Mouse (Mus musculus) liver, adult 2 months (tissue): ENCODE data around the gene Nts. TPM values are rescaled to one million over a fixed set of nuclear protein-coding genes. Genes with fewer than 3 reads are reported as not detected.
"Not testable (repeated sequence)": the region's sequence is repeated elsewhere in the genome, so short reads cannot be mapped to it uniquely, and the experiment has no call there.

ENCODE experiments used
- DNase-seq: peaks from one replicate; pipeline ENCODE4 v3.0.0-alpha.2; 2011; ENCODE audit warnings: low read depth, low spot score; ENCODE audit errors: extremely low read depth
- H3K27ac ChIP-seq: fragments of 200-500 bp; replicated peaks from 2 replicates; pipeline ENCODE4 v1.5.1; 2012; ENCODE audit warnings: low read depth, mild to moderate bottlenecking, control low read depth, inconsistent platforms, low read length; ENCODE audit not compliant: insufficient read depth
- H3K27me3 ChIP-seq: fragments of 200-500 bp; 2 replicates; pipeline ENCODE4 v1.6.1; 2012; ENCODE audit warnings: mild to moderate bottlenecking, moderate library complexity, low read length, inconsistent platforms; ENCODE audit not compliant: control insufficient read depth, insufficient read depth
- H3K36me3 ChIP-seq: fragments of 200-500 bp; 2 replicates; pipeline ENCODE4 v1.6.1; 2012; ENCODE audit warnings: low read length, inconsistent platforms; ENCODE audit not compliant: control insufficient read depth, insufficient read depth
- H3K4me1 ChIP-seq: fragments of 200-500 bp; 2 replicates; pipeline ENCODE4 v1.6.1; 2011; ENCODE audit warnings: low read length; ENCODE audit not compliant: control insufficient read depth, insufficient read depth
- H3K4me3 ChIP-seq: fragments of 200-500 bp; 2 replicates; pipeline ENCODE4 v1.5.1; 2011; ENCODE audit warnings: low read depth, mild to moderate bottlenecking, control low read depth, low read length, moderate library complexity; ENCODE audit not compliant: insufficient read depth
- H3K79me2 ChIP-seq: fragments of 200-500 bp; 2 replicates; pipeline ENCODE4 v1.6.1; 2012; ENCODE audit warnings: inconsistent platforms, mild to moderate bottlenecking, low read length, moderate library complexity; ENCODE audit not compliant: control insufficient read depth, insufficient read depth
- H3K9ac ChIP-seq: fragments of 200-500 bp; 2 replicates; pipeline ENCODE4 v1.6.1; 2012; ENCODE audit warnings: low read depth, mild to moderate bottlenecking, control low read depth, inconsistent platforms, low read length
- CTCF ChIP-seq: fragments of 200-500 bp; IDR thresholded peaks from 2 replicates; pipeline ENCODE4 v1.5.1; 2011; ENCODE audit warnings: low read depth, low read length, control low read depth
- POLR2A ChIP-seq: fragments of 200-500 bp; IDR thresholded peaks from 2 replicates; pipeline ENCODE4 v1.6.1; 2011; ENCODE audit warnings: low read length, control low read depth; ENCODE audit not compliant: insufficient read depth; ENCODE audit errors: extremely low read depth
- WGBS: fragments of 180-500 bp; shearing (Covaris S2); methylation state at CpG from one replicate; pipeline ENCODE4 v1.1.7; 2018; 5-methylcytosine and 5-hydroxymethylcytosine counted together
- polyA plus RNA-seq: library from polyadenylated mRNA; depleted of rRNA; stranded (reverse); fragments of >200 nt; gene quantifications from 2 replicates; pipeline ENCODE4 v1.2.3, GENCODE M21; 2012
- total RNA-seq: library from RNA; depleted of rRNA; stranded (reverse); fragments of >200 nt; gene quantifications from 2 replicates; pipeline ENCODE4 v1.2.3, GENCODE M21; 2014

Nts gene
- total and polyA plus RNA-seq, 2 experiments: 0.09 TPM; not detected in 1

- no peak overlapping the region for H3K27ac ChIP-seq
- DNase-seq: no peak
These were observed 8.5 kb upstream of the Nts start for GRCm38 (mm10) chr10:102498754-102499153.

GRCm38 (mm10) chr10:102491792-102492191, 1.5 kb upstream of the Nts start:
- Histone ChIP-seq H3K9ac (no peak overlapping the region), H3K36me3 (no peaks in the 10 kb centered on the region), H3K79me2 (no peaks in the 10 kb centered on the region), H3K27ac (no peak overlapping the region), H3K4me3 (no peak overlapping the region), H3K27me3 (no peaks in the 10 kb centered on the region), H3K4me1 (no peaks in the 10 kb centered on the region)
- no peak for TF ChIP-seq POLR2A
- peak; percentile 48 for TF ChIP-seq CTCF
- 7% methylated on average over 3 of the region's 3 CpGs for WGBS
- peak; percentile 9 for DNase-seq

More at GRCm38 (mm10) chr10:102498754-102499153, 8.5 kb upstream of the Nts start:
- no peak for TF ChIP-seq CTCF
- no peak for TF ChIP-seq POLR2A
- Histone ChIP-seq H3K79me2 (no peaks in the 10 kb centered on the region), H3K27me3 (no peaks in the 10 kb centered on the region), H3K4me1 (no peaks in the 10 kb centered on the region), H3K36me3 (no peaks in the 10 kb centered on the region), H3K9ac (no peak overlapping the region), H3K4me3 (no peak overlapping the region)
- 28% methylated on average over 4 of the region's 4 CpGs for WGBS

DNA sequence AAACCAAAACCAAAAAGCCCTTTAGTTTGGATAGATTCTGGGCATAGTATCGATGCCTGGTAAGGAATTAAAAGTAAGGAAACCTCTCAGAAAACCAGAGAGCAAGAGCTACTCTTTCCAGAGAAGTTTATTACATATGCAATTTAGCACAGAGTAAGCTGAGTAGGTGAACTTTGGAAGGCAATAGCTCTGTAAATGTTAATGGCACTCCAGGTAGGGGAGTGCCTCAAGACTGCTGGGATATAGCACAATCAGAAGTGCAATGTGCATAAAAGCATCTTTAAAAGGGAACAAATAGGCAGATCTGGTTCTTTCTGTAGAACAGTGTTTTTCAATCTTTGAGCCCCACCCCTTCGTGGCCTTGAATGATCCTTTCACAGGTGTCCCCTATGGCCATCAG, 20.9 kb downstream of the Nts start:
- H3K27me3 ChIP-seq: no peaks in the 10 kb centered on the region
- no peaks in the 10 kb centered on the region for H3K36me3 ChIP-seq
- H3K4me1 ChIP-seq: no peaks in the 10 kb centered on the region
- H3K79me2 ChIP-seq: no peaks in the 10 kb centered on the region
- no peak for TF ChIP-seq POLR2A
- no peak for TF ChIP-seq CTCF
- H3K27ac ChIP-seq: no peak overlapping the region
- DNase-seq: no peak
- H3K4me3 ChIP-seq: no peak overlapping the region
- H3K9ac ChIP-seq: no peak overlapping the region
- WGBS: 75% methylated on average over 2 of the region's 2 CpGs

DNA sequence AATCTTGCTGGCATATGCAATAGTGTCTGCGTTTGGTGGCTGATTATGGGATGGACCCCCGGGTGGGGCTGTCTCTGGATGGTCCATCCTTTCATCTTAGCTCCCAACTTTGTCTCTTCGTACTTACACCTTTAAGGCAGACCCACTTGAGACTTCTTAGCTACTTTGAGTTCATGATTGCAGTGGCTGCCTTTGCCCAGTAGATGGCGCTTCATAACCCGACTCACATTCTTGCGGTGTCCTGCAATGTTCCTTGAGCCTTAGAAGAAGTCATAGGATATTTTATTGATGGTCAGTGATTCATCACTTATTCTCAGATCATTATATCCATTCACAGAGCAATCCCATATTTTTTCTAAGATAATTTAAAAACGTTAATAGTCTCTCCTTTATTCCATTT, 38.5 kb downstream of the Nts start:
- Histone ChIP-seq H3K4me1 (no peaks in the 10 kb centered on the region), H3K27me3 (no peaks in the 10 kb centered on the region), H3K36me3 (no peaks in the 10 kb centered on the region), H3K9ac (no peak overlapping the region), H3K27ac (no peak overlapping the region), H3K79me2 (no peaks in the 10 kb centered on the region), H3K4me3 (no peak overlapping the region)
- TF ChIP-seq CTCF (peak; percentile 71), POLR2A (no peak)
- WGBS: 8% methylated on average over 7 of the region's 7 CpGs
- DNase-seq: peak; percentile 37

- H3K9ac ChIP-seq: no peak overlapping the region
- 4% methylated on average over 7 of the region's 7 CpGs for WGBS
- DNase-seq: peak; percentile 56
- TF ChIP-seq CTCF (no peak), POLR2A (no peak)
- H3K4me3 ChIP-seq: no peak overlapping the region
- H3K79me2 ChIP-seq: no peaks in the 10 kb centered on the region
- H3K36me3 ChIP-seq: no peaks in the 10 kb centered on the region
- H3K27ac ChIP-seq: no peak overlapping the region
- H3K4me1 ChIP-seq: no peaks in the 10 kb centered on the region
- no peaks in the 10 kb centered on the region for H3K27me3 ChIP-seq
These were observed 40.8 kb downstream of the Nts start for GRCm38 (mm10) chr10:102449449-102449848.

GRCm38 (mm10) chr10:102444912-102445556, 45.3 kb downstream of the Nts start:
- H3K27ac ChIP-seq: no peak overlapping the region
- no peaks in the 10 kb centered on the region; the same call in 1 of the 2 replicates for H3K27me3 ChIP-seq

GRCm38 (mm10) chr10:102435467-102435866, 54.8 kb downstream of the Nts start:
- WGBS: 28% methylated on average over 6 of the region's 6 CpGs

More at GRCm38 (mm10) chr10:102444912-102445556, 45.3 kb downstream of the Nts start:
- H3K4me1 ChIP-seq: no peaks in the 10 kb centered on the region
- H3K79me2 ChIP-seq: no peaks in the 10 kb centered on the region
- TF ChIP-seq POLR2A (no peak), CTCF (no peak)
- DNase-seq: peak; percentile 12
- H3K9ac ChIP-seq: no peak overlapping the region
- H3K36me3 ChIP-seq: no peaks in the 10 kb centered on the region
- H3K4me3 ChIP-seq: no peak overlapping the region
- WGBS: 29% methylated on average over 2 of the region's 2 CpGs

More at GRCm38 (mm10) chr10:102435467-102435866, 54.8 kb downstream of the Nts start:
- H3K9ac ChIP-seq, H3K27me3 ChIP-seq, H3K4me3 ChIP-seq, H3K79me2 ChIP-seq, H3K4me1 ChIP-seq, DNase-seq, H3K27ac ChIP-seq, H3K36me3 ChIP-seq: not testable (repeated sequence)
